Mouse (Mus musculus): ENCODE measurements around the gene Eif4b.

DNA sequence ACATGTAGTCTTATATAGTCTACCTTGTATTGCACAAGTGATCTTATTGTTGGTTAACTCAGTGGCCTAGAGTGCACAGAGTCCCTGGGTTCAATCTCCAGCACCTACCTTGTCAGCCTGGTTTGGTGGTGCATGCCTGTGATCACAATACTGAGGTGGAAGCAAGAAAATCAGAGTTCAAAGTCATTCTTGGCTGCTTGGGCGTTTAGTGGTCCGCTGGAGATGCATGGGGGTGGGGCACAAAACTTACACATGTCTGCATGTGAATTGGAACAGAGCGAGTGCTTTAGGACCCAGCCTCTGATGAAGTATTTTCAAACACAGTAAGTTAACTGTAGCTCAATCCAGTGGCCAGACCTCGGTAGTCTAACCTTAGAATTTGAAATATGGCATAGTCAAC lies 5.6 kb downstream of the Eif4b start:
- no peak for TF ChIP-seq CTCF (conservative IDR thresholded peaks at IDR 0.05; ENCODE audit: low read length)
- TF ChIP-seq NANOG (IDR thresholded peaks at IDR 0.05; ENCODE audit: borderline replicate concordance, low read length) = no peak
- no peak for TF ChIP-seq POU5F1 (IDR thresholded peaks at IDR 0.05; ENCODE audit: borderline replicate concordance, low read length)

Data from E14TG2a.4 (cell line).